Mouse (Mus musculus): Measurements from ENCODE around the gene 4930404N11Rik. TPM values are rescaled to one million over a fixed set of nuclear protein-coding genes. Genes with fewer than 3 reads are reported as not detected.

4930404N11Rik gene
- polyA plus RNA-seq, 1 experiment from 2014 or later = not detected

DNA sequence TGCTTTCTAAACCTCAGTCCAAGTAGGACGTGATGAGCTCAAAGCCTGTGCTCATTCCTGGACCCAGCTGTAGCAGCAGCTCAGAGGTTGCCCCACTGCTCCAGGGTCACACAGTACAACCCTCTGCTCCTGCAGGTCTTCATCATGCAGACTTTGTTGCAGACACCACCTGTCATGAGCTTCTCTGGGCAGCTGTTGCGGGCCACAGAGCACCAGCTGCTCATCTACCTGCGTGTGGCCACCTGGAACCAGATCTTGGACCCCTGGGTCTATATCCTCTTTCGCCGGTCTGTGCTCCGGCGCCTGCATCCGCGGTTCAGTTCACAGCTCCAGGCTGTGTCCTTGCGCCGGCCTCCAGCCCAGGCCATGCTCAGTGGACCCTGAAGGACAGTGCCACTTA is 31.3 kb downstream of the 4930404N11Rik start:
- H3K27me3 ChIP-seq (replicated peaks; ENCODE audit: control insufficient read depth, insufficient read depth, low read length) = peaks cover 10% of the 10 kb centered on the region; the same call in 1 of the 2 replicates
- H3K9me3 ChIP-seq (replicated peaks; ENCODE audit: control insufficient read depth, low read length) = no peaks in the 10 kb centered on the region
- no peak overlapping the region for H3K4me3 ChIP-seq (ENCODE audit: low read depth, low read length)
- H3K9ac ChIP-seq (ENCODE audit: low read length) = no peak overlapping the region
- H3K4me1 ChIP-seq (ENCODE audit: control insufficient read depth, insufficient read depth, low read length) = no peaks in the 10 kb centered on the region
- DNase-seq (ENCODE audit: low spot score) (no peak), ATAC-seq (no peak)
- WGBS = 68% methylated on average over 11 of the region's 11 CpGs
- no peak overlapping the region for H3K4me2 ChIP-seq (ENCODE audit: low read length)
- H3K27ac ChIP-seq (ENCODE audit: low read depth, low read length) = no peak overlapping the region
- H3K36me3 ChIP-seq (ENCODE audit: control insufficient read depth, insufficient read depth, low read length) = no peaks in the 10 kb centered on the region

DNA sequence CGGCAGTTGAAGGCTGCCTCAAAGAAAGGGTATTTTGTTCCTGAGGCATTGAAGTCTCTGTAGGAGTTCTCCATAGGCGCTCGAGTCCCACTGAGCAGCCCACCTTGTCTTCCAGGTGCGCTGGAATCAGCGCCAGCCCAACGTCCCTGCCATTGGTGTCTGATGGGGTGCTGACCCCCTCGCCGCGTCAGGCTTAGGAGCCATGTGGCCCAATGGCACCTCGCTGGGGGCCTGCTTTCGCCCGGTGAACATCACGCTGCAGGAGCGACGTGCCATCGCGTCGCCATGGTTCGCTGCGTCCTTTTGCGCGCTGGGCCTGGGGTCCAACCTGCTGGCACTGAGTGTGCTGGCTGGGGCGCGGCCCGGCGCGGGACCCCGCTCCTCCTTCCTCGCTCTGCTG is 33.3 kb downstream of the 4930404N11Rik start:
- Histone ChIP-seq H3K27ac (ENCODE audit: low read depth, low read length) (no peak overlapping the region), H3K36me3 (ENCODE audit: control insufficient read depth, insufficient read depth, low read length) (peaks cover 5% of the 10 kb centered on the region; the same call in 1 of the 2 replicates), H3K27me3 (replicated peaks; ENCODE audit: control insufficient read depth, insufficient read depth, low read length) (peaks cover 10% of the 10 kb centered on the region; the same call in 1 of the 2 replicates), H3K4me1 (ENCODE audit: control insufficient read depth, insufficient read depth, low read length) (no peaks in the 10 kb centered on the region), H3K4me3 (ENCODE audit: low read depth, low read length) (no peak overlapping the region), H3K4me2 (ENCODE audit: low read length) (no peak overlapping the region), H3K9ac (ENCODE audit: low read length) (no peak overlapping the region), H3K9me3 (replicated peaks; ENCODE audit: control insufficient read depth, low read length) (no peaks in the 10 kb centered on the region)
- WGBS = 19% methylated on average over 29 of the region's 29 CpGs
- ATAC-seq (no peak), DNase-seq (ENCODE audit: low spot score) (no peak)

DNA sequence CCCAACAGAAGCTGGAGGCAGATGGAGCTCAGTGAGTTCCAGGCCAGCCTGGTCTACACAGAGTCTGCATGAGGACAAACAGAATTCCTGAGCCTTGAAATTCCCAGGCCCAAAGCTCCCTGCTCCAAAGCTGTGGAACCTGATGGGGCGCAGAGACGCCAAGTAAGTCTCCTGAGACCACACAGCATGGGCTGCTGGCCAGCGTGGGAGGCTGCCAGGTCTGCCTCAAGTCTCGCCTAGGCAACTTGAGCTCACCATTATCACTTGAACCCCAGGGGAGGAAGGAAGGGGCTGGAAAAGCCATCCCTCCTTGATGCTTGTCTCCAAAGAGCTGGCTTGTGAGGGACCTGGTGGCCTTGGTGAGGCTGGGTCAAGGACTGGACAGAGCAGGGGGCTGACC is 35.6 kb downstream of the 4930404N11Rik start:
- H3K36me3 ChIP-seq (ENCODE audit: control insufficient read depth, insufficient read depth, low read length) = peaks cover 28% of the 10 kb centered on the region
- no peak overlapping the region for H3K4me2 ChIP-seq (ENCODE audit: low read length)
- no peaks in the 10 kb centered on the region for H3K9me3 ChIP-seq (replicated peaks; ENCODE audit: control insufficient read depth, low read length)
- no peaks in the 10 kb centered on the region for H3K4me1 ChIP-seq (ENCODE audit: control insufficient read depth, insufficient read depth, low read length)
- DNase-seq (ENCODE audit: low spot score) (no peak), ATAC-seq (no peak)
- no peak overlapping the region for H3K9ac ChIP-seq (ENCODE audit: low read length)
- H3K27me3 ChIP-seq (replicated peaks; ENCODE audit: control insufficient read depth, insufficient read depth, low read length) = peaks cover 10% of the 10 kb centered on the region; the same call in 1 of the 2 replicates
- H3K4me3 ChIP-seq (ENCODE audit: low read depth, low read length) = no peak overlapping the region
- 62% methylated on average over 4 of the region's 4 CpGs for WGBS
- no peak overlapping the region for H3K27ac ChIP-seq (ENCODE audit: low read depth, low read length)

DNA sequence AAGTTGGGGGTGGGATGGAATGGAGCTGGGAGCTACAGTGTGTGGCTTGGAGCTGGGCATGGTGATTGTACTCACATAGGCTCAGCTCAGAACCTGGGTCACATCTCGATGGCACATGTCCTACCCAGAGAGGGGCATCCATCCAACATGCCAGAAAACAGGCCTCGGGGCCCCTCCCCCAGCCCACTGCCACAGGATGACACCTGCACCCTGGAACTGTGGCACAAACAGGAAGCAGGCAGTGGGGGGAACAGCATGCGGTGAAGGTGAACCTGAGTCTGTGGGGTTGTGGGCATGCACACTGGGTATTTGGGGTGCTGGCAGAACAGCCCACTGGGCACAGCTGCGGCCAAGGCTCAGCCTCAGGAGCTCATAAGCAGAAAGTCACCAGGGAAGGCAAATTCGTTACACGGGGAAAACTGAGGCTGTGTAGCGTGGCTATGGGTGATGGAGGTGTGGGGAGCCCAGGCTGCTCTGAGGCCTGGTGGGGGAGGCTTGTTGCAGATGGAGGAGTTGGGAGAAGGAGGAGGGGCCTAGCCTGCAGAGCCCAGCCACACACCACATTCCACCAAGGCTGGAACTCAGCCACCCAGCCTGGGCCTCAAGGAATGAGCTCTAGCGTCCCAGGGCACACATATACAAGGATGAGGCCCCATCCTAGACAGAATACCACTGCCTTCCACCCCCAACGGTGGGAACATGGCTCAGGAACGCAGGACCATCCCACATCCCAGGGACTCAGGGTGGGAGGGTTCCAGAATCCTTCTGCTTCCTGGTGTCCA is 36.2 kb downstream of the 4930404N11Rik start:
- peaks cover 34% of the 10 kb centered on the region for H3K36me3 ChIP-seq (ENCODE audit: control insufficient read depth, insufficient read depth, low read length)
- no peaks in the 10 kb centered on the region for H3K4me1 ChIP-seq (ENCODE audit: control insufficient read depth, insufficient read depth, low read length)
- no peak overlapping the region for H3K9ac ChIP-seq (ENCODE audit: low read length)
- no peak overlapping the region for H3K4me2 ChIP-seq (ENCODE audit: low read length)
- H3K27ac ChIP-seq (ENCODE audit: low read depth, low read length) = no peak overlapping the region
- no peaks in the 10 kb centered on the region for H3K9me3 ChIP-seq (replicated peaks; ENCODE audit: control insufficient read depth, low read length)
- ATAC-seq (no peak), DNase-seq (ENCODE audit: low spot score) (no peak)
- WGBS = 79% methylated on average over 10 of the region's 10 CpGs
- H3K4me3 ChIP-seq (ENCODE audit: low read depth, low read length) = no peak overlapping the region
- peaks cover 10% of the 10 kb centered on the region; the same call in 1 of the 2 replicates for H3K27me3 ChIP-seq (replicated peaks; ENCODE audit: control insufficient read depth, insufficient read depth, low read length)

DNA sequence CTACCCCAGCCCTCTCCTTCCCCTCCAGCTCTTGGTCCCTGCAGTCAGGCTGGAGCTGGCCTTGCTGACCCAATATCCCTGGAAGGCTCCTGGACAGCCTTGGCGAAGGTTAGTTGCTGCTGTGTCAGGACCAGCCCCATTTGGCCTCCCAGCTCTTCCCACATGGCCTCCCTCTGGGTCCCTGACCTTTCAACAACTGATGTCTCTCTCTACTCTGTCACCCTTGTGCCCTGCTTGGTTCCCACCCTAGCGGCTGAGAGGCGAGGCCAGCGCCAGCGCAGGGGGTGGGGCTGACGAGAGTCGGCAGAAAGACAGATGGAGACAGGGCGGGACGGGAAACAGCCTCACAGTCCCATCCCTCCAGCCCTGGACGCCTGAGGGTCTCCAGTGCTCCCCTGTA is 37.2 kb downstream of the 4930404N11Rik start, which contains the start of gene Tbxa2r:
Gene Tbxa2r, plus strand, starts transcription at position 346 of the 400 bp plus-strand sequence.
- Histone ChIP-seq H3K4me1 (ENCODE audit: control insufficient read depth, insufficient read depth, low read length) (no peaks in the 10 kb centered on the region), H3K27me3 (replicated peaks; ENCODE audit: control insufficient read depth, insufficient read depth, low read length) (peaks cover 10% of the 10 kb centered on the region; the same call in 1 of the 2 replicates), H3K4me2 (ENCODE audit: low read length) (no peak within 1 kb of the TSS), H3K27ac (ENCODE audit: low read depth, low read length) (no peak within 1 kb of the TSS), H3K9me3 (replicated peaks; ENCODE audit: control insufficient read depth, low read length) (no peaks in the 10 kb centered on the region), H3K9ac (ENCODE audit: low read length) (no peak within 1 kb of the TSS), H3K4me3 (ENCODE audit: low read depth, low read length) (no peak within 1 kb of the TSS), H3K36me3 (ENCODE audit: control insufficient read depth, insufficient read depth, low read length) (peaks cover 44% of the 10 kb centered on the region)
- no peak for ATAC-seq
- WGBS = 15% methylated on average over 10 of the region's 10 CpGs
- DNase-seq (ENCODE audit: low spot score) = no peak

DNA sequence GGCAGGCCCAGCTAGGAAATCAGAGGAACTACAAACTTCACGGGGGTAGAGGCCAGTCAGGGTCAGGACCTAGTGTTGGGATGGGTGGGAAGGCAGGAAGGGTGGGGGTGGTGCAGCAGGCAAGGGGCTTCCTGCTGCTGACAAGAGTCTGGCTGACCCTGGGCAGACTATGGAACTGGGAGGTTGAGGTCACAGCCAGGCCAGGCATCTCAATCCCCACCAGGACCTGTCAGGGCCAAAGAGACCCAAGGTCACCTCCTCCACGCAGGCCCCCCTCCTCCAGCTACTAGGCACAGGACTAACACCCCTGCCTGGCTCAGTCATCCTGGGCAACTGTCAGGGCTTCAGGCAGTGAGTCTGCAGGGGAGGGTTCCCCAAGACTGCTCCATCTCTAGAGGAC is 37.7 kb downstream of the 4930404N11Rik start:
- Histone ChIP-seq H3K36me3 (ENCODE audit: control insufficient read depth, insufficient read depth, low read length) (peaks cover 48% of the 10 kb centered on the region), H3K4me3 (ENCODE audit: low read depth, low read length) (no peak overlapping the region), H3K9me3 (replicated peaks; ENCODE audit: control insufficient read depth, low read length) (no peaks in the 10 kb centered on the region), H3K9ac (ENCODE audit: low read length) (no peak overlapping the region), H3K4me1 (ENCODE audit: control insufficient read depth, insufficient read depth, low read length) (no peaks in the 10 kb centered on the region), H3K4me2 (ENCODE audit: low read length) (no peak overlapping the region), H3K27me3 (replicated peaks; ENCODE audit: control insufficient read depth, insufficient read depth, low read length) (peaks cover 9% of the 10 kb centered on the region; the same call in 1 of the 2 replicates), H3K27ac (ENCODE audit: low read depth, low read length) (no peak overlapping the region)
- ATAC-seq (no peak), DNase-seq (ENCODE audit: low spot score) (no peak)
- 56% methylated on average over 2 of the region's 2 CpGs for WGBS

DNA sequence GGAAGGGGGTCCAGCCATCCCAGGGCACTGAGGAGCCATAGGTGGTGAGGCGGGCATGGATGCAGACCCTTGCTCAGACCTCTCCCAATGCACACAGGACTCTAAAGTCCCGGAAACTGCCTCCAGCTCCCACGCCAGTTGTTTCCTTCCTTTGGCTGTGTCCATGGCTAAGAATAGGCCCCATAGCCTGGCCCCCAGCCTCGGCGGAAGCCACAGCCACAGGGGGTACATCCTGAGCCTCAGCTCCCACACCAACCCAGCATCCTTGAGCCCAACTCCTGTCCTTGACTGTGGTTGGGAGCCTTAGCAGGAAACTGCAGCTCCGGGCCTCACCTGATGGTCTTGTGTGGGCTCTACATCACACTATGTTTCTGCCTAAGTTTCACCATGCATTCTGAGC is 38.8 kb downstream of the 4930404N11Rik start:
- no peaks in the 10 kb centered on the region for H3K27me3 ChIP-seq (replicated peaks; ENCODE audit: control insufficient read depth, insufficient read depth, low read length)
- H3K4me3 ChIP-seq (ENCODE audit: low read depth, low read length) = no peak overlapping the region
- ATAC-seq (no peak), DNase-seq (ENCODE audit: low spot score) (no peak)
- 92% methylated on average over 6 of the region's 6 CpGs for WGBS
- H3K27ac ChIP-seq (ENCODE audit: low read depth, low read length) = no peak overlapping the region
- H3K9ac ChIP-seq (ENCODE audit: low read length) = no peak overlapping the region
- no peaks in the 10 kb centered on the region for H3K9me3 ChIP-seq (replicated peaks; ENCODE audit: control insufficient read depth, low read length)
- peaks cover 57% of the 10 kb centered on the region for H3K36me3 ChIP-seq (ENCODE audit: control insufficient read depth, insufficient read depth, low read length)
- H3K4me2 ChIP-seq (ENCODE audit: low read length) = no peak overlapping the region
- H3K4me1 ChIP-seq (ENCODE audit: control insufficient read depth, insufficient read depth, low read length) = no peaks in the 10 kb centered on the region; the same call in 1 of the 2 replicates

DNA sequence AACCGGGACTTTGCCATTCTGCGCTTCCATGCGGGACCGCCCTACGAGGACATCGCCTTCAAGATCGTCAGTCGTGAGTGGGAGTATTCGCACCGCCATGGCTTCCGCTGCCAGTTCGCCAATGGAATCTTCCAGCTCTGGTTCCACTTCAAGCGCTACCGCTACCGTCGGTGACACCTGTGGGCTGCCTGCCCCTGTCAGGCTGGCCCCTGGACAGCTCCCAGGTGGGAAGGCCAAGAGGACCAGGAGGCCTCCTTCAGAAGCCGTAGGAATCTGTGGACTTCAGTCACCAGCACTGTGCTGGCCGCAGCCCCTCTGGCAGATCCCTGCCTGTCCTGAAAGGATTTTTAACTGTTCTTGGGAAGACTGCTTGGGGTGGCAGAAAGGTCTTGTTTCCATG is 39.8 kb downstream of the 4930404N11Rik start:
- Histone ChIP-seq H3K27ac (ENCODE audit: low read depth, low read length) (no peak overlapping the region), H3K36me3 (ENCODE audit: control insufficient read depth, insufficient read depth, low read length) (peaks cover 57% of the 10 kb centered on the region), H3K4me3 (ENCODE audit: low read depth, low read length) (no peak overlapping the region), H3K27me3 (replicated peaks; ENCODE audit: control insufficient read depth, insufficient read depth, low read length) (no peaks in the 10 kb centered on the region), H3K4me1 (ENCODE audit: control insufficient read depth, insufficient read depth, low read length) (no peaks in the 10 kb centered on the region; the same call in 1 of the 2 replicates), H3K4me2 (ENCODE audit: low read length) (no peak overlapping the region), H3K9me3 (replicated peaks; ENCODE audit: control insufficient read depth, low read length) (no peaks in the 10 kb centered on the region), H3K9ac (ENCODE audit: low read length) (no peak overlapping the region)
- 96% methylated on average over 18 of the region's 18 CpGs for WGBS
- ATAC-seq (no peak), DNase-seq (ENCODE audit: low spot score) (no peak)

DNA sequence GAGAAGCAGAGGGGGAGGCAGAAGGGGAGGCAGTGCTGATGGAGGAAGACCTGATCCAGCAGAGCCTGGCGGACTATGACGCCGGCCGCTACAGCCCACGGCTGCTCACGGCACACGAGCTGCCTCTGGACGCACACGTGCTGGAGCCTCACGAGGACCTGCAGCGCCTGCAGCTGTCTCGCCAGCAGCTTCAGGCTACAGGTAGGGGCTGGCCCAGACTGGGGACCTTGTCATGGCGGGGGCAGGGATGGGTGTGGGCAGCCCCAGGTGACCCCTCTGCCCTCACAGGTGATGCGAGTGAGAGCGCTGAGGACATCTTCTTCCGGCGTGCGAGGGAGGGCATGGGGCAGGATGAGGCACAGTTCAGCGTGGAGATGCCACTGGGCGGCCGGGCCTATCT is 40.4 kb downstream of the 4930404N11Rik start:
- Histone ChIP-seq H3K27ac (ENCODE audit: low read depth, low read length) (no peak overlapping the region), H3K9me3 (replicated peaks; ENCODE audit: control insufficient read depth, low read length) (no peaks in the 10 kb centered on the region), H3K4me1 (ENCODE audit: control insufficient read depth, insufficient read depth, low read length) (no peaks in the 10 kb centered on the region; the same call in 1 of the 2 replicates), H3K4me3 (ENCODE audit: low read depth, low read length) (no peak overlapping the region), H3K9ac (ENCODE audit: low read length) (no peak overlapping the region), H3K4me2 (ENCODE audit: low read length) (no peak overlapping the region), H3K27me3 (replicated peaks; ENCODE audit: control insufficient read depth, insufficient read depth, low read length) (no peaks in the 10 kb centered on the region), H3K36me3 (ENCODE audit: control insufficient read depth, insufficient read depth, low read length) (peaks cover 57% of the 10 kb centered on the region)
- WGBS = 95% methylated on average over 21 of the region's 21 CpGs
- DNase-seq (ENCODE audit: low spot score) = no peak
- ATAC-seq = no peak

Data from forebrain, embryonic 14.5 days (tissue).